Mouse (Mus musculus) kidney, postnatal 14 days (tissue): ENCODE data around the gene Sh2d4b.

ENCODE experiments used
- DNase-seq: peaks from one replicate; pipeline ENCODE4 v3.0.0; 2022; ENCODE audit warnings: mixed read lengths

The Sh2d4b gene

DNA sequence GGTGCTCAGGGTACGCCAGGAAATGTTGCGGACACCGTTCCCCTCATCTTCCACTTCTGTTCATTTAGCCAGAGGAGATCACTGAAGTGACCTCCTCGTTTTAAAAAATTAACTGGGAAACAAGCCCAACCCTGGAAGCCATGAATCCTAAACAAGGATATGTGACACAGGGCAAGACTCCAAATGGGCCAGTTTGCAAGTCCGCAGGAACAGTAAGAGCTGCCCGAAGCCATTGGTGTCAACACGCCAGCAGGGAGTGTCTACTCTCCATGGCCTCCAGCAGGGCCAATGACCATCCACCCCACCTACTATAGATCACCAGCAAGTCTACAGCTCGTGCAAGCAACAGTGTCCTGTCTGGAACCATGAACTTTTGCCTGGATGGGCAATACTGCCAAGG is 12.7 kb upstream of the Sh2d4b start:
- DNase-seq = no peak

DNA sequence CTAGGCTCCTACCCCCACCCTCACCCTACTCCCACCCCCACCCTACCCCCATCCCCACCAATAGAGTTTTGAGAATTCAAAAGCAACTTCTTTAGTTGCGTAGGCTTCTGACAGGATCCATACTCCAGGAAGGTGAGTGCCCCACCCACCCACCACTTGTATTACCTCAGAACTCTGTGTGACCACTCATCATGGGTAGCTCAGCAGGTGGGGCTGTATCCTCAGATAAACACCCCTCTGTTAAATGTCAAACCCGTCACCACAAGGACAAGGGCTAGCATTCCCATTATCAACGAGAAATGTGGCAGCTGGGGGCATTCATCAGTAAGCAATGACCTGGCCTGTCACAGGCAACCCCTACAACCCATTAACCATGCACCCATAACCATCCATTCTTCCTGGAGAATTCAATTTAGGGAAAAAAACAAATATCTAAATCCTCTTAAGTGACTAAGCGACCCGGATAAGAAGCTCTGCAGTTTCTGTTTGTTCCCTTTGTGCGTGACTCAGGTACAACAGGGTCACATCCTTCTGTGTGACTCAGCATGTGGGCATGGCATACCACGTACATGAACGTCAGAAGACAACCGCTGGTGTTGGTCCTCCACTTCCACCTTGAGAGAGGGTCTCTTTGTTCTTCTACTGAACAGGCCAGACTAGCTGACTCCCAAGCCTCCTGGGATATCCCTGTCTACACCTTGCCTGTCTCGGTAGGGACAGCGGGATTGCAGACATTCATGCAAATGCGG is 9.4 kb upstream of the Sh2d4b start:
- DNase-seq = no peak

DNA sequence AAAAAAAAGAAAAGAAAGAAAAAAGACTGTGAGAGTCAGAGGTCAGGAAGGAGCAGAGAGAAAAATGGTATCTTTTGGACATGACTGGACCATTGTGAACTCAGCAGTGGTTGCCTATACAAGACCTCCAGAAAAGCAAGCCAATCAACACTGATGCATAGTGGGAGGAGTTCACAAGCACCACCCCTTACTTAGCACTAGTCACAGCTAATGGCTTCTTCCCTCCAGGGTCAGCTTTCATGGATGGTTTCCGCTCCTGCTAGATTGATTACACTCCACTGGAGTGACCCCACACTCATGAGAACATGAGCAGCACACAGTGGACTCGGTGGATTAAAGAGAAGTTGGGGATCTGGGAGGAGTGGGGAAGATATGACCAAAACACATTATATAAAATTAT is 7.2 kb upstream of the Sh2d4b start:
- DNase-seq = no peak

DNA sequence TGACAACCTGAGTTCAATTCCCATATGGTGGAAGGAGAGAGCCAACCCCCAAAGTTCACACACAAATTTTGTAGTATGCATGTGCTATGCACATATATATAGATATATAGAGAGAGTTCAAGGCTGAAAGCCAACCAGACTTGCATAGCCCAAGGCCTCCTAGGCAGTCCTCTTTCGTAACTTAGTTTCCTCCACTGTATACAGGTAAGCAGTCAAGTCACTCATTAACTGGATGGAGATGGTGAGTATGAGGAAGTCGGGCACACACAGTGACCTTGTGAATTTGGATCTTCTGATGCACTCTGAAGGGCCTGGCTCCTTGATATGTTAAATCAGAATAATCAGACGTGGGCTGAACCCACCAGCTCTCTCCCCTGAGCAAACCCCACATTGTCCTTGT is 4.8 kb upstream of the Sh2d4b start:
- DNase-seq = no peak

DNA sequence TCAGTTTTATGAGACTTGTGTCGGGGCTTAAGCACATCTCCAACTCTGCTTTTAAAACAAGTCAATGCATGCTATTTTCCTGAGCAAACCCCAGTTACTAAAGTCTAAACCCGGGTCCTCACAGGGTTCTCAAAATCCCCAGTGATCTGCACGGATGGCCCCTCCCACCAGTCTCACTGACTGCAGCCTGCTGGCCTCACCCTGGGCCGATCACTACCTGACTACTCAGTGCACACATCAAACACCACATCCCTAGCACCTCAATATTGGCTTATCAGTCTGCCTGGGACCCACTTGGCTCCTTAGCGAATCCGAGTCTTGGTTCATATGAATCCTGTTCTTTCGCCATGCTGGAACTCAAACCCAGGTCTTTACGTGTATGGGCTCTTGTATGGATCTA is 2.6 kb upstream of the Sh2d4b start:
- no peak for DNase-seq

DNA sequence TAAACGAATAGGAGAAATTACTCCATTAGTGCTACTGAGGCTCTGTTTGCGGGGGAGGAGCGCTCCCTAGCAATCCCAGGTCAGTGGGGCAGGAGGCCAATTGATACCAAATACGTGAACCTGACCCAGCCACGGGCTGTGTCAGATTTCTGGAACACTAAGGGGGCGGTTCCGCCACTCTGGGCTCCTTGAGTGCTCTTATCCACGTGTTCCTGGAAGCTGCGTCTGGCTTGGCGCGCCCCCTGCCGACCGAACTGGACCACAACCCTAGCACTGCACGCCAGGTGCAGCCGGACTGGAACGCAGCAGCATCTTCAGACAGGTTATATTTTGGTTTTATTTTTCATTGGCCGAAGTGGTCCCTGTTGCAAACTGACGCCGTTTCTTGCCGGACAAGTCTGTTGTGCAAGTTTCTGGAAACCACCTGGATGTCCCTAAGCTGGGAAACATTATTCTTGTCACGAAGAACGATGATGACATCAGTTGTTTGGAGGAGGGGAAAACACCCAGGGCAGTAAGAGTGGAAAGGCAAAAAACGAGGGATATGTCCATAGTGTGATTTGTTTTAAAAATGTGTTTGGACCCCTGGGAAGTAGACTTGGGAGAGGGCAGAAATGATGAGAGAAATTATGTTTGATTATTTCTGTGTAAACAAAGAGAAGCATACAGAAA is 1.6 kb upstream of the Sh2d4b start:
- DNase-seq = peak; percentile 87

DNA sequence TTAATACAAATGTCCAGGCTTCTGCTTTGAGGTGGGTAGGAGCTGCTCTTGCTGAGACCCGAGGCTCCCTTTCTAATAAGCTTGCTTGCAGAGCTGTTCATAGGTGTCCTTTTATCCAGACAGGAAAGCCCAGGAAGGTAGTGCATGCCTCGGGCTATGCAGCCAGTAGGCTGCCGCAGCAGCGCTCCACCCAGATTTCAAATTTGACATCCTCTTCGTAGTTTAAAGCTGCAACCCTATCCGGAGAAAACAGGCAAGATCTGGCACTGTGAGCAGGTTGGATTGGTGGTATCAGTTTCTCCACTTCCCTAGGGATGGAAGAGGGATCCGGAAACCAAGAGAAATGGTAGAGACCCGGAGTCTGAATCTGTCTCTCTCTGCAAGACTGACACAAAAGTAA is 818 bp upstream of the Sh2d4b start:
- no peak for DNase-seq

DNA sequence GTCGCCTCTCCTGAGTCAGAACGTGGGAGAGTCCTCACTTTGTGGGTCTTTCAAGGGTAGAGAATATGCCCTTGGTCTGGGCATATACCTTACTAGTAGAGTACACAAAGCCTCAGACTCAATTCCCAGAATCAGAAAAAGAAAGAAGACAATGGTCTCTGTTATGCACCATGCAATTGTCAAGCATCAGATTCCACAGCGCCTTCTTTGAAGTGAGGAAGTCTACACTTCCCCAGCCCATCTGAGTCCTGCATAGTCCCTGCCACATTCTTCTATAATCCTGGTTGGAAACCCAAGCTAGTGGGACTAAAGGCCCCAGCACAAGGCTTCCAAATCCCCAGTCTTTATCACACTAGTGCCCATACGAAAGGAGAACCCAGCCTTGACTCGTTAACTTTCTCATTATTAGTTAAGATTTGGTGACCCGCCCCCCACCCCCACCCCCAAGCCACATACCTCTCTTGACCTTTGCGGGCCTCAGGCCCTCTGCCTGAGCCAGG is 690 bp downstream of the Sh2d4b start:
- DNase-seq = no peak

DNA sequence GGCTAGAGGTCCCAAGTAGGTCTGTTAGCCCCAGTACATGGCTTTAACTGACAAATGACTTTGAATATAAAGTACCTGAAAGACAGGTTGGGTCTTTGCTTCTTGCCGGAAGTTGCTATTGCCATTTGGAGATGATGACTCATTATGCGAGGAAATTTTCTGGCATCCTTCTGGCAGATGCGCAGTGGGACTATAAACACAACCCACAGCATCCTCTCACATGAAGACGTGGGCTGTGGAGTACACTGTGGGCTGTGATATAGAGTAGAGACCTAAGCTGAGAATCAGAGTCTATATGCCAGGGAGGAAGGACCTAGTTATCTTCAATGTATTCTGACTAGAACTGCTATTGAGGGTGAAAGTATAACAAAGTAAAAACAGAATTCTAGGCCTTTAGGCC is 1.6 kb downstream of the Sh2d4b start:
- DNase-seq = no peak

DNA sequence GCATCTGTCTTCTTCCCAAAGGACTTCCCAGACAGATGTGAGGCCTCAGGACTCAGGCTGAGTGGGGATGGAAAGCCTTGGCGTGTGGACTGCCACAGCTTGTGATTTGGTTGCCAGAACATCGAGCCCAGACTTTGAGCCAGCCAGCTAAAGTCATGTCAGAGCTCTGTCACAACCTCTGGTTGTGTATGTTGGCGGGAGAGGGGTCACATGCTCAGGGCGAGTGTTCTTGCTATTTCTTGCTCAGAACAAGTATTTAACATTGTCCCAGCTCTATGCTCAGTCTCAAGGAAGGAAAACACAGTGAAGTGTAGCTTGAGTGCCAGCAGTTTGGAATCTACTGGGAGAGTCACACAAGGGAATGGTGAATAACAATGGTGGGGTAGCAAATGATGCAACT is 3.4 kb downstream of the Sh2d4b start:
- no peak for DNase-seq

DNA sequence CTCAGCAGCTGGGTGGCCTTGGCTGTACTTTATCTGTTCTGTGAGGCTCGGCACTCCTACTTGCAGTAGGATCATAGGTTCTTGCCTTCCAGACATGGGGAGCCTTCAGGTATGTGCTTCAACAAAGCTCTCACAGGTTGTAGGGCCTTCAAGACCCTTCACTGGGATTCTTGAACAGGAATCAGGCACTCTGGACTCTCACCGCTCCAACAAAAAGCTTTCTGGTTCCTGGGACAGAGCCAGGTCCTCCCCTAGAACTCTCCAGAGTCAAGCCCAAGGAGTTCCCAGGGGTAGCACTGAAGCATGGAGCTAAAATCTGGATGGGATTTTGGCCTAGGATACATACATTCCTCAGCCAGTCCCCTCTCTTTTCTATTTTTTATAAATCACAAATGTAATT is 3.9 kb downstream of the Sh2d4b start:
- DNase-seq = no peak

DNA sequence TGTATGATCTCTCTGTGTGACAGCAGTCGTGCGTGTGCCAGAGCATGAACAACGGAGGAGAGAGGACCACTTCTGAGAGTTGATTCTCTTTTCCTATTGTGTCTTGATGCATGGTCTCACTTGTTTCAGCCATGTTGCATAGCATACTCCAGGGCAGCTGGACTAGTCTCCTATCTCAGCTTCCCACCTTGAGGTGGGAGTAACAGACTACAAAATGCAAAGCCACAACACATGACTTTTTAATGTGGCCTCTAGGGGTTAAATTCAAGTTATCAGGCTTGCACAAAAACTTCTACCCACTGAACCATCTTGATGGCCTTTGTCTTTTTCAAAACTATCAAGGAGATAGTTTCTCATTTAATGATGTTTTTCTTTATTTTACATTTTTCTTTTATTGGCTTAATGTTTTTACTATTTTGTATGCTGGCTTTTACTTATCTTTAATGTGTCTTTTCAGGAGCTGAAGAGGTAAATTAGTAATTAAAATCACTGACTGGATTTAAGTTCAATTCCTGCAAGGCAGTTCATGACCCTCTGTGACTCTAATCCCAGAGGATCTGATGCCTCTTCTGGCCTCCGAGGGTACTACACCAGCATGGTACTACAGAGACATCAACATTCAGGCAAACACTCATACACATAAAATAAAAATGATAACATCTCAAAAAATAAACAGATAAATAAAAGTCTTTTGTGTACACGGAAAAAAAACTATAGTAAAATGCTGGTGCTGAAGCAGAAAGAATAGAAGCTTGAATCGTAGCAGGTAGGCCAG is 6.5 kb downstream of the Sh2d4b start:
- no peak for DNase-seq

DNA sequence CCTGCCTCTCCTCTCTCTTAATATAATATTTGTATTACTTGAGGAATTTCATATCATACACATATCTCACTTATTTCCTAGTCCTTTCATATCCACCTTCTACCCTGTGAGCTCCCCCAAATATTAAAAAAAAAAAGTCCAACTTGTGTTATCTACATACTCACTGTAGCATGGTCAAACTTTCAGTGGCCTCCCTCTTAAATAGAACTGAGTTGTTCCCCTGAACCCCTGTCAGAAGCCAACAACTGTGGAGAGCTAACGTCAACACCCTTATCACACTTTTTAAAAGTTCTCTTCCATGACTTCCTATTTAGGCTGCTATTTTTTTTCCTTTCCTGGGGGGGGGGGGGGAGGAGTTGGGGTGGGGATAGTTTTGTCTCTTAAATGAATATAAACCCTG is 7.3 kb downstream of the Sh2d4b start:
- no peak for DNase-seq

DNA sequence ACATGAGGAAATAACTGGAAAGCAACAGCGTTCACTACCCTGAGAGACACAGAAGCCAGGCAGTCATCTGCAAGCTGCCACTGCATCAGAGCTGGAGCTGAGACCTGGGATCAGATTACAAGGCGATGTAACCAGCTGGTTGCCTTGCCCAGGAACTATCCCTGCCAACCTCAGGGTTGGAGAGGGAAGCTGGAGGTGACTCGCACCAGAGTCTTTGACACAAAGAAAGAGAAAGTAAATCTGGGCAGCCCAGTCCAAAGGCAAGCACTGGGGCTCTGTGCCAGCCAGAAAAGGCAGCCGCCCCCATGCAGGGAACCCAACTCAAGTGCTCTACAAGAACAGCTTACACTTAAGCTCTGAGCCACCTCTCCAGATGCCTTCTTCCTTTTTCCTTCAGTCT is 7.8 kb downstream of the Sh2d4b start:
- DNase-seq = no peak

DNA sequence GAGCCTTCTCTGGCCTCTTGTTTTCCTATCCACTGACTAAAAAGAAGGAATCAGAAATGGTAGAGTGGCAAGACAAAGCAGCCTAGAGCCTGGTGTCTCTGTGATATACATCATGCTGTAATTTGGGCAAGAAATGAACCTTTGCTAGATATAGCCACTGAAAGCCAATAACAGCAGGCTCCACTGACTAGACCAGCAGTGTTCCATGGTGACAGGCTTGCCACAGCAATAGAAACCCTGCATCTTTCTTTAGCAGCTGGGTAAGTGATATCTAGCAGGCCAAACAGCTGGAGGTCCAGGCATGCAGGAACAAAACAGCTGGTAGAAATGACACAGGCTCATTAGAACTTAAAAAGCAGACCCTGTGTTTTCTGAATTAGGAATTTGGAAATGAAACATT is 18.5 kb downstream of the Sh2d4b start:
- DNase-seq = no peak

DNA sequence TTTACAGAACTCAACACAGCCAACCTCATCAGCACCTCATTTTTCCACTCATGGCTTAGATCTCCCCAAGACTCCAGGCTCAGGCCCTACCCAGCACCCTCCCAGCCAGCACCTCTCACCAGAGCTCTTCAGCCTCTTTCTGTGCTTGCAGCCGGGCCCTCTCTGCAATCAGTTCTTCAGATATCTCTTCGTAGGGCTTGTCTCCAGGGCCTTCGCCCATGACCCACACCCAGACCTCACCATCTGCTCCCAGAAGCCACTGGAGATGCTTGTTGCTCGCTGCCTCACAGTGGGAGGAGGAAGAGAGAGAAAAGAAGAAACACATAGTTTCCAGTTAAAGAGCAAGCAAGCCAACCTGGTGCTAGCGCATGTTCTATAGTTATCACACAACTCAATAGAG is 19.1 kb downstream of the Sh2d4b start:
- DNase-seq = no peak

DNA sequence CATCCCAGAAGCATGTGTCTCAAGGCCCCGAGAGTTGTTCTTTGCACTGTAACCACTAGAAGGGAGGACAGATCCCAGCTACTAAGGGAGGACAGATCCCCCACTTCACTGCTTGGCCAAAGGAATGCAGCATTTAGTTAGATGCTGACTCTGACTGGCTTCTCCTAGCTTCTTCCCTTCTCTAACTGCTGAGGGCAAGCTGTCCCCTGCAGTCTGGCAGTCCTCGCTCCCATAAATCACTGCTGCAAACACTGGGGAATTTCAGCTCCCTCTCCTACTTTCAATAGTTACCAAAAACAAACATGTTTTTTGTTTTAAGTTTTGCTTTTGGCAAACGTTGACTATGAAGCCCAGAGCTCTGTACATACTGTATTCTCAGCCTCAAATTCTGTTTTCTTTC is 22.5 kb downstream of the Sh2d4b start:
- DNase-seq = peak; percentile 39

DNA sequence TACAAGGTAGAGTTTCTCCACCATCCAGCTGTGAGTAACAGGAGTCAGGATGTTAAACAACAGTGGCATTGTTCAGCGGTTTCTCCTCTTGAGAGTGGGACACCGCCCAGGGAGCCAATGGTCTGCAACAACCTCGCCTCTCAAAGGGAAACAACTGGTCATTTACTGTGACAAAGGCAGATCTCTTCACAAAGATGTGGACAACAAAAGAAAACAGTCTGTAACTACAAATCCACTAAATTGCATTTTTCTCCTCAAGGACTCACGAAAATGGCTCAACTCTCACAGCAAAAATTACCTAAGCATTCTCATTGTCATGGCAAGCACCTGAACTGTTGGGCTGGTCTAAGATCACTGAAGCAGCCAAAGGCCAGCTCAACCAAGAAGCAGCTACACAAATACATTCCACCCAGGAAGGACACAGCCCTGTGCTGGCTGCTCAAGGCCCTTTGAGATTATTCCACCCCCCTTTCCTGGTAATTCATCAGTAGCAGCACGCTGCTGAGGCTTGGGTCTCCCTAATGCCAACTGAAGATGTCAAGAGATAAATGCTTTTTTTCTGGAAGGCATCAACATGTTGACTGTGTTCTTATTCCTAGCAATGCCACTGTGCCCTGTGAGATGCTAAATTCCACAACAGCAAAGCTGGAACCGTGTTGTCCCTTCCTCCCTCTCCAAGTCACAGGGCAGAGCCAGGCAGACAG is 28.1 kb downstream of the Sh2d4b start:
- DNase-seq = no peak

DNA sequence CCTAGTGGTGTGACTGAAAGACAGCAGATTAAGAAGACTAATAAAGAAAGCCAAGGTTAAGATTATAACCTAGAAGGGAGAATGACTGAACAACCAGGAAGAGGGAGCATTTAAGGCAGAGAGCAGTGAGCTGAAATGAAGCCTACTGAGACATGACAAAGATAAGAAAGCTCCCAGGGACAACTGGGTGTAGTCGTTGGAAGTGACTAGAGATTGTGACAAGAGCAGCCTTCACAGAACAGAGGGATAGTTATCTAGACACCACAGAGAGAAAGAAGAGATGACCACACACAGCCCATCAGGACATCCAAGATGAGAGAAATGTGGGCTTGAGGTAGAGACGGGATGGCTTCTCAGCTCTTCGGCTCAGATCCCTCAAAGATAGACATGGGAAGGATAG is 29.4 kb downstream of the Sh2d4b start:
- no peak for DNase-seq

DNA sequence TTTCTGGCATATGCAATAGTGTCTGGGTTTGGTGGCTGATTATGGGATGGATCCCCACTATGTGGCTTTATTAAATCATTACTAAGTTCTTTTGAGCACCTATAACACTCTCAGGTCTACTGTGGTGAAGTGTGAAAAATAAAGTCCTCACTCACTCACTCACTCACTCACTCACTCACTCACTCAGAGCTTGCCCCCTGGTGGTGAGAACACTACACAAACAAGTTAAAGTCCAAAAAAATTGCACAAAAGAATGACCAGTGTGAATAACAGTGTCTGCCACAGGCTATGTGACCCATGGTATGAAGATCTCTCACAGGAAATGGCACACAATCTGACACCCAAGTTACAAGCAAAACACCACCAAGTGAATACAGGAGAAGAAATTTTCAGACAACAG is 30.0 kb downstream of the Sh2d4b start:
- DNase-seq = peak; percentile 8

DNA sequence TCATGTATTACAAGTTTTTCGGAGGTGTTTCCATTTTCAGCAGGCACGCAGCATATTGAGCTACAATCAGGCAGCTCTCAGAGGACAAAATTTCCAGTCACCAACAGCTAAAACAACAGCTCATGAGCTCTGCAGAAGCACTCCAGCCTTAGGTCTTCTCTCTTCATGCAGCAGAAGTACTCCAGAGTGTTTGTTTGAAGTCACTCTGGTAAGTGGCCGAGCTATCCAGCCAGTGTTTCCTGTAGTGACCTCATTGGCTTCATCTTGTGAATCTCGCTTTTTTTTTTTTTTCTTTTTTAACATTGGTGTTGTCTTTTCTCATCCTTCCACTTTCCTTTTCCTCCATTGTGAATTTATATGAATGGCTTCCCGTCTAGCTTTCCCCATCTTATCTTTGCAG is 40.1 kb downstream of the Sh2d4b start:
- no peak for DNase-seq

DNA sequence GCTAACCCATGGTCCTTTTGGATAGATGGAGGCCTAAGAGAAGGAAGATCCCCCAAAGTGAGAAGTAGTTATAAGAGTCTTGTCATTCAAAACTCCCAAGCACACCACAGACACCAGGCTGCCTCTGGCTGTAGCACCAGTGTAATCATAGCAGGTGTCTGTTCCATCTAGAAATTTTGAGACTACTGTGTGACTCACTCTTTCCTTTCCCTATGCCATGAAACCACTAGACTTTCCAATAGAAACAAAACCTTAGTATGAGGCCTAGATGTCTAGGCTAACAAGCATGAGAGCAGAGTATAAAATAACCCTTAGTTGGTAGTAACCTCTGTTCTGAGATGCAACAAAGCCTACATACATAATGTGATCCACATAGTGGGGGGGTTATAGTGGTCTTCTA is 55.7 kb downstream of the Sh2d4b start:
- no peak for DNase-seq

DNA sequence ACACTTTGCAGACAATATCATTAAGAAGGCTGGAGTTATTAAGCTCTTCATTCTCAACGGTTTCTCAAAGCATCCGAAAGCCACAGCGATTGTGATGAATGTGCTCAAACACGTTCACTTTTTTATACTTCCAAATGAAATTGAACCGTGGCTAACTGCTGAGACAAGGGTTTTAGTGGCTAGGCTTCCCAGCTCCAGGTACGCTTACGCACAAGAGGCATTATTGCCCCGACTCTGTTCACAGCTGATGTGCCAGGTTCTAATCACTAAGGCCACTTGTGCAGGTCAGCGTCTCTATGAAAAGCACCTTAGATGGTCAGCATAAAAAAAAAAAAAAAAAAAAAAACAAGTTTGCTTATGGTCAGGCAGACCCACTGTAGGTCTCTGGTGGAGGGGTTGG is 62.6 kb downstream of the Sh2d4b start:
- DNase-seq = no peak
